Mouse (Mus musculus) heart, adult 2 months (tissue): ENCODE results near the gene Olfr1109.

Experiments used
- CTCF ChIP-seq: fragments of 200-600 bp; IDR thresholded peaks from 2 replicates; pipeline ENCODE4 v1.8.1; 2022; ENCODE audit warnings: antibody characterized with exemption, mild to moderate bottlenecking, moderate library complexity
- EP300 ChIP-seq: fragments of 200-500 bp; IDR thresholded peaks from 2 replicates; pipeline ENCODE4 v1.6.1; 2011; ENCODE audit warnings: low read depth, low read length, control low read depth; ENCODE audit not compliant: insufficient read depth
- POLR2A ChIP-seq: fragments of 200-500 bp; IDR thresholded peaks from 2 replicates; pipeline ENCODE4 v1.6.1; 2011; ENCODE audit warnings: mild to moderate bottlenecking, low read depth, low read length, control low read depth; ENCODE audit not compliant: insufficient read depth

DNA sequence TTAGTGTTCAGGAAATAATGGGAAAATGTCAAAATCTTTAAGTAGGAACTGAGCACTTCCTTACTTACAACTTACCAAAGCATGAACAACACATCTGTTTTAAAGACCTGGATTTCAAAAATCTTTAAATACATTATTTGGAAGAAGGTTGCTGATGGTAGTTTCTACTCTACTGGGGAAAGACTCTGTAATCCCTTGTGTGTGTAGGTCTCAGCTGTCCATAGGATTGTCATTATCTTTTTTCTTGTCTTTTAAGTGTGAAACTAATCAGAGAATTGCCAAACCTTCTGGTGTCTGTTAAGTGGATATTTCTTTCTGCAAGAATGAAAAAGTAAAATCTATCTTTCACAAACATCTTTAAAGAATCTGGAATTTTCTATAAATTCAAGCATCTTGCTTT is 18.7 kb upstream of the Olfr1109 start, which contains the start of gene Olfr259:
- no peak for TF ChIP-seq CTCF
- no peak for TF ChIP-seq EP300
- no peak for TF ChIP-seq POLR2A
